In the genomic region with DNA sequence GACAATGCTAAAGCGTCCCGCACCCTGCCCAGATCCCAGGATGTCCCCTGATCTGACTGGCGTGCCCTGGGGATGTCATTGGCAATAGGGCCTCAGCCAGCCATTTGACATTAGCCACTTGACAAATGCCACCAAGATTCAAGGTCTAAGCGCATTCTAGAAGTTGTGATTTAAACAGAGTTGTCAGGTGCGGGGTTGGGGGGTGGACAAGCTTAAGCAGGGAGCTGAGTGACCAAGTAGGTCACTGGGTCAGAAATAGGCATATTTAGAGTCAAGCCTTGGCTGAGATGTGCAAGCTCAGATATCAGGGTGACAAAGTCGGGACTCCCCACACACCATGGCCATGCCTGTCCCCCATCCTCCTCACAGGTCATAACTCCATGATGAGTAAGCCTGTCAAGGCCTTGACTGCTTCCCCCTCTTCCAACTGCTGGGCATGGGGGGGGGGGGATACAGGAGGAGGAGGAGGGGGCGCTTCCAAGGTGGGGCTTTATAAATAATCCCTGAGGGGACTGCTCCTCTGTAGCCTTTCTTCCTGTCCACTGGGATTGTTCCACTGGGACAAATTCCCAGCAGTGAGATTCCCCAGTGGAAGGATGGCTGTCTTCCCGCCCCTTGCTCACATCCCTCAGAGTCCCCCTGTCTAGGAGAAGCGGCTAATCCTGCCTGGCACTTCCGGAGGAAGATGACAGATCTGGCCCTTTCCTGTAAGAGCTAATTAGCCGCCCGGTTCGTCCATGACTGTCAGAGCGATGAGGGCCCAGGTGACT, we compare ENCODE assay signal across 8 mouse cellular contexts. TPM values are rescaled to one million over a fixed set of nuclear protein-coding genes. Genes with fewer than 3 reads are reported as not detected.
DNase-seq lines count a peak whose midpoint lies in the region; ATAC-seq and TF ChIP-seq lines count a peak whose summit lies in the region.

No protein-coding gene starts in this region.

- TF ChIP-seq EP300 in heart, adult 2 months (IDR thresholded peaks at IDR 0.05; ENCODE audit: insufficient read depth, low read depth, low read length), result no peak

- H3K27ac ChIP-seq in heart, embryonic 10.5 days, result peak overlapping the region; percentile 62; the same call in 1 of the 2 replicates
- no peak overlapping the region for H3K27ac ChIP-seq in heart, adult 2 months
- peak overlapping the region; percentile 78 for H3K27ac ChIP-seq in hindbrain, embryonic 13.5 days
- H3K27ac ChIP-seq in midbrain, postnatal 0 days (ENCODE audit: low read depth, low read length), result no peak overlapping the region; the same call in 1 of the 2 replicates

- intact Hi-C loops in heart, adult 2 months (cut with DNase I), result no loop called here

- H3K9ac ChIP-seq in heart, adult 2 months (ENCODE audit: low read depth, low read length), result no peak overlapping the region
- peak overlapping the region; percentile 46; the same call in 1 of the 2 replicates for H3K9ac ChIP-seq in hindbrain, embryonic 13.5 days
- 0 out of 2 replicates have a peak overlapping the region, but pooled peaks have one; percentile 39 for H3K9ac ChIP-seq in midbrain, postnatal 0 days (replicated peaks; ENCODE audit: low read length, poor library complexity, severe bottlenecking)

- 29% methylated on average over 14 of the region's 14 CpGs for WGBS in heart, embryonic 10.5 days
- 55% methylated on average over 14 of the region's 14 CpGs for WGBS in heart, adult 2 months
- 36% methylated on average over 13 of the region's 14 CpGs for WGBS in hindbrain, embryonic 13.5 days
- 31% methylated on average over 13 of the region's 14 CpGs for WGBS in midbrain, postnatal 0 days

- no peak for TF ChIP-seq POLR2A in heart, adult 2 months (IDR thresholded peaks at IDR 0.05; ENCODE audit: insufficient read depth, low read depth, low read length)

- no peak for TF ChIP-seq CTCF in heart, adult 2 months (IDR thresholded peaks at IDR 0.05)
- no peak for TF ChIP-seq CTCF in midbrain, postnatal 0 days (IDR thresholded peaks at IDR 0.05)

- peaks cover 21% of the 10 kb centered on the region for H3K4me1 ChIP-seq in heart, embryonic 10.5 days
- H3K4me1 ChIP-seq in heart, adult 2 months (ENCODE audit: control insufficient read depth, insufficient read depth, low read length), result peaks cover 1% of the 10 kb centered on the region
- peaks cover 23% of the 10 kb centered on the region for H3K4me1 ChIP-seq in hindbrain, embryonic 13.5 days (replicated peaks)
- peaks cover 6% of the 10 kb centered on the region; the same call in 1 of the 2 replicates for H3K4me1 ChIP-seq in midbrain, postnatal 0 days (ENCODE audit: insufficient read depth, low read length)

- ATAC-seq in hindbrain, embryonic 13.5 days (ENCODE audit: low FRiP score), result peak; percentile 50; the same call in 1 of the 2 replicates
- ATAC-seq in midbrain, postnatal 0 days (ENCODE audit: low FRiP score), result peak; percentile 39; the same call in 1 of the 2 replicates

- H3K36me3 ChIP-seq in heart, embryonic 10.5 days, result no peaks in the 10 kb centered on the region
- H3K36me3 ChIP-seq in heart, adult 2 months (ENCODE audit: control insufficient read depth, insufficient read depth, low read length), result no peaks in the 10 kb centered on the region
- H3K36me3 ChIP-seq in hindbrain, embryonic 13.5 days, result no peaks in the 10 kb centered on the region
- no peaks in the 10 kb centered on the region for H3K36me3 ChIP-seq in midbrain, postnatal 0 days (ENCODE audit: insufficient read depth, low read length)

- no peak overlapping the region; the same call in 1 of the 2 replicates for H3K4me3 ChIP-seq in heart, embryonic 10.5 days
- no peak overlapping the region for H3K4me3 ChIP-seq in heart, adult 2 months
- H3K4me3 ChIP-seq in hindbrain, embryonic 13.5 days, result no peak overlapping the region
- no peak overlapping the region for H3K4me3 ChIP-seq in midbrain, postnatal 0 days (ENCODE audit: low read depth, low read length)

- H3K9me3 ChIP-seq in heart, embryonic 10.5 days, result no peaks in the 10 kb centered on the region
- no peaks in the 10 kb centered on the region for H3K9me3 ChIP-seq in hindbrain, embryonic 13.5 days
- no peaks in the 10 kb centered on the region for H3K9me3 ChIP-seq in midbrain, postnatal 0 days (ENCODE audit: low read length)

- no peaks in the 10 kb centered on the region for H3K79me2 ChIP-seq in heart, adult 2 months (replicated peaks; ENCODE audit: control insufficient read depth, insufficient read depth, low read length)

- peak overlapping the region; percentile 27; the same call in 1 of the 2 replicates for H3K4me2 ChIP-seq in hindbrain, embryonic 13.5 days
- H3K4me2 ChIP-seq in midbrain, postnatal 0 days (ENCODE audit: low read depth, low read length, poor library complexity, severe bottlenecking), result peak overlapping the region; percentile 22

- DNase-seq in heart, embryonic 10.5 days (ENCODE audit: low spot score), result no peak
- DNase-seq in heart, adult 2 months, result no peak
- peak; percentile 59 for DNase-seq in R1 (ENCODE audit: low read depth, low spot score)
- peak; percentile 45 for DNase-seq in midbrain, postnatal 0 days (ENCODE audit: low spot score)
- DNase-seq in adipocyte (ENCODE audit: low spot score), result no peak
- DNase-seq in right cerebral cortex, postnatal 4 days, result no peak
- no peak for DNase-seq in frontal cortex, postnatal 10 days (ENCODE audit: low spot score in 2 of 2)

- H3K27me3 ChIP-seq in heart, embryonic 10.5 days (ENCODE audit: insufficient read depth, poor library complexity, severe bottlenecking), result 0 out of 2 replicates have a peak, but pooled peaks cover 5% of the 10 kb centered on the region
- H3K27me3 ChIP-seq in heart, adult 2 months (ENCODE audit: control insufficient read depth, insufficient read depth, low read length), result no peaks in the 10 kb centered on the region
- H3K27me3 ChIP-seq in hindbrain, embryonic 13.5 days, result 0 out of 2 replicates have a peak, but pooled peaks cover 2% of the 10 kb centered on the region
- no peaks in the 10 kb centered on the region for H3K27me3 ChIP-seq in midbrain, postnatal 0 days (ENCODE audit: insufficient read depth, low read length)

RNA-seq across cellular contexts. Expression of a gene that starts 9.4 kb away (rescaled TPM):
- 5.7 and 6.7 TPM in 2 replicates for polyA plus RNA-seq in heart, embryonic 10.5 days (2016; fragmentation: Nextera tagmentation; extraction: Ambion mirVana)
- 10 to 100 TPM; 39.2 to 43.9 TPM for total RNA-seq in heart, adult 2 months (2021)
- polyA plus RNA-seq in heart, adult 2 months (2012; rRNA removed), result 27.1 and 29.3 TPM in 2 replicates
- polyA plus RNA-seq in hindbrain, embryonic 13.5 days (2015; fragmentation: Nextera tagmentation; extraction: Ambion mirVana), result 17.3 and 17.7 TPM in 2 replicates
- 69.1 and 89.6 TPM in 2 replicates for total RNA-seq in midbrain, postnatal 0 days (2014; rRNA removed)
- 16.6 and 19.9 TPM in 2 replicates for polyA plus RNA-seq in midbrain, postnatal 0 days (2015; fragmentation: Nextera tagmentation; extraction: Ambion mirVana)

RNA-seq across cellular contexts. Expression of a gene that starts 21.4 kb away (rescaled TPM):
- 0.28 and 0.64 TPM in 2 replicates for polyA plus RNA-seq in heart, embryonic 10.5 days (2016; fragmentation: Nextera tagmentation; extraction: Ambion mirVana)
- 1 to 10 TPM; 1.2 to 1.5 TPM for total RNA-seq in heart, adult 2 months (2021)
- polyA plus RNA-seq in heart, adult 2 months (2012; rRNA removed), result 1.6 and 1.8 TPM in 2 replicates
- 1.5 and 1.6 TPM in 2 replicates for polyA plus RNA-seq in hindbrain, embryonic 13.5 days (2015; fragmentation: Nextera tagmentation; extraction: Ambion mirVana)
- 9.3 and 10.4 TPM in 2 replicates for total RNA-seq in midbrain, postnatal 0 days (2014; rRNA removed)
- 2.7 and 2.9 TPM in 2 replicates for polyA plus RNA-seq in midbrain, postnatal 0 days (2015; fragmentation: Nextera tagmentation; extraction: Ambion mirVana)

RNA-seq across cellular contexts. Expression of a gene that starts 49.5 kb away (rescaled TPM):
- 4.4 and 5.9 TPM in 2 replicates for polyA plus RNA-seq in heart, embryonic 10.5 days (2016; fragmentation: Nextera tagmentation; extraction: Ambion mirVana)
- under 1 TPM; 0.41 to 0.47 TPM for total RNA-seq in heart, adult 2 months (2021)
- polyA plus RNA-seq in heart, adult 2 months (2012; rRNA removed), result 1.3 and 1.8 TPM in 2 replicates
- polyA plus RNA-seq in hindbrain, embryonic 13.5 days (2015; fragmentation: Nextera tagmentation; extraction: Ambion mirVana), result 15.4 and 17.5 TPM in 2 replicates
- 33.2 and 36.0 TPM in 2 replicates for total RNA-seq in midbrain, postnatal 0 days (2014; rRNA removed)
- polyA plus RNA-seq in midbrain, postnatal 0 days (2015; fragmentation: Nextera tagmentation; extraction: Ambion mirVana), result 52.0 and 55.3 TPM in 2 replicates

Comparison
In these comparisons a context has a peak if more than half of its experiments do, and no peak if none do; other contexts are left out.
1. H3K27ac ChIP-seq: peak in heart, embryonic 10.5 days (single experiment) and hindbrain, embryonic 13.5 days (single experiment); none in heart, adult 2 months (single experiment) and midbrain, postnatal 0 days (single experiment).
2. DNase-seq: peak in R1 (single experiment) and midbrain, postnatal 0 days (single experiment); none in heart, embryonic 10.5 days (single experiment), heart, adult 2 months (0 of 2), adipocyte (single experiment), right cerebral cortex, postnatal 4 days (single experiment) and frontal cortex, postnatal 10 days (0 of 2).